8 mouse cellular contexts compared by ENCODE assay signal in genomic region chr6:88113139-88113538, GRCm38 (mm10). TPM values are rescaled to one million over a fixed set of nuclear protein-coding genes. Genes with fewer than 3 reads are reported as not detected.
A peak's percentile ranks its signal among the peaks of the same experiment; 100 is the strongest.
DNase-seq lines count a peak whose midpoint lies in the region; ATAC-seq and TF ChIP-seq lines count a peak whose summit lies in the region.

No protein-coding gene starts in this region.

- H3K27me3 ChIP-seq in embryonic facial prominence, embryonic 14.5 days (replicated peaks; ENCODE audit: control insufficient read depth, insufficient read depth, low read length), result no peaks in the 10 kb centered on the region
- no peaks in the 10 kb centered on the region for H3K27me3 ChIP-seq in lung, embryonic 16.5 days (ENCODE audit: control insufficient read depth, insufficient read depth, low read depth, low read length)

- no peak overlapping the region for H3K4me3 ChIP-seq in bone marrow, adult 2 months (replicated peaks; ENCODE audit: control insufficient read depth, low read depth, low read length)
- H3K4me3 ChIP-seq in embryonic facial prominence, embryonic 14.5 days (ENCODE audit: low read depth, low read length), result no peak overlapping the region
- no peak overlapping the region for H3K4me3 ChIP-seq in lung, embryonic 16.5 days (ENCODE audit: low read length)

- 48% methylated on average over 7 of the region's 7 CpGs for WGBS in bone marrow, adult 2 months
- WGBS in embryonic facial prominence, embryonic 14.5 days, result 21% methylated on average over 7 of the region's 7 CpGs
- WGBS in lung, embryonic 16.5 days, result 32% methylated on average over 7 of the region's 7 CpGs

- intact Hi-C loops in heart, postnatal 14 days (cut with DNase I), result loop anchor here (1.0 to 10.0 kb wide), 3 partner anchors 209 to 752 kb away; no protein-coding TSS in a partner anchor

- H3K4me1 ChIP-seq in bone marrow, adult 2 months (ENCODE audit: control insufficient read depth, insufficient read depth, low read length), result peaks cover 9% of the 10 kb centered on the region; the same call in 1 of the 2 replicates
- H3K4me1 ChIP-seq in embryonic facial prominence, embryonic 14.5 days (ENCODE audit: control insufficient read depth, insufficient read depth, low read length), result peaks cover 25% of the 10 kb centered on the region
- no peaks in the 10 kb centered on the region; the same call in 1 of the 2 replicates for H3K4me1 ChIP-seq in lung, embryonic 16.5 days (replicated peaks; ENCODE audit: control insufficient read depth, insufficient read depth, low read length)

- DNase-seq in ES-CJ7 (ENCODE audit: low read depth, low spot score), result peak; percentile 81
- peak; percentile 87 for DNase-seq in embryonic facial prominence, embryonic 14.5 days (ENCODE audit: low spot score)
- peak; percentile 62 to 78 for DNase-seq in heart, postnatal 14 days
- peak; percentile 68 for DNase-seq in layer of hippocampus, adult 11-12 months (ENCODE audit: low spot score)
- DNase-seq in retina, adult 2 months (ENCODE audit: low read depth, low spot score), result peak; percentile 34

- H3K9me3 ChIP-seq in embryonic facial prominence, embryonic 14.5 days (ENCODE audit: control insufficient read depth, low read length), result no peaks in the 10 kb centered on the region
- H3K9me3 ChIP-seq in lung, embryonic 16.5 days (ENCODE audit: control insufficient read depth, low read length), result no peaks in the 10 kb centered on the region

- no peak for TF ChIP-seq POLR2A in bone marrow, adult 2 months (IDR thresholded peaks at IDR 0.05; ENCODE audit: borderline replicate concordance, control insufficient read depth, low read depth, low read length)

- H3K4me2 ChIP-seq in embryonic facial prominence, embryonic 14.5 days (ENCODE audit: low read depth, low read length), result 0 out of 2 replicates have a peak overlapping the region, but pooled peaks have one; percentile 18
- no peak overlapping the region for H3K4me2 ChIP-seq in lung, embryonic 16.5 days (ENCODE audit: low read depth, low read length)

- peak; percentile 60 for ATAC-seq in embryonic facial prominence, embryonic 14.5 days (ENCODE audit: low read depth)
- peak; percentile 76 for ATAC-seq in lung, embryonic 16.5 days (ENCODE audit: low read depth)
- no peak for ATAC-seq in activated CD4-positive, CD25-positive, alpha-beta regulatory T cell, adult 4 months

- no peak overlapping the region for H3K27ac ChIP-seq in bone marrow, adult 2 months (ENCODE audit: control insufficient read depth, insufficient read depth, low read depth, low read length, poor library complexity)
- peak overlapping the region; percentile 80 for H3K27ac ChIP-seq in embryonic facial prominence, embryonic 14.5 days (replicated peaks; ENCODE audit: low read depth, low read length)
- no peak overlapping the region for H3K27ac ChIP-seq in lung, embryonic 16.5 days (ENCODE audit: low read length)

- peak; percentile 87 for TF ChIP-seq CTCF in bone marrow, adult 2 months (IDR thresholded peaks at IDR 0.05; ENCODE audit: control insufficient read depth, insufficient read depth, low read length)

- H3K9ac ChIP-seq in embryonic facial prominence, embryonic 14.5 days (ENCODE audit: low read depth, low read length), result peak overlapping the region; percentile 30; the same call in 1 of the 2 replicates
- H3K9ac ChIP-seq in lung, embryonic 16.5 days (ENCODE audit: low read length), result no peak overlapping the region

- H3K36me3 ChIP-seq in embryonic facial prominence, embryonic 14.5 days (ENCODE audit: control insufficient read depth, insufficient read depth, low read length), result no peaks in the 10 kb centered on the region
- H3K36me3 ChIP-seq in lung, embryonic 16.5 days (ENCODE audit: control insufficient read depth, insufficient read depth, low read length), result no peaks in the 10 kb centered on the region

RNA-seq across cellular contexts. Expression of gene Rpn1, which starts 28.9 kb away (rescaled TPM):
- polyA plus RNA-seq in bone marrow, adult 2 months (2011; ENCODE audit: insufficient read depth, insufficient read length, low replicate concordance, missing spikeins), result 32.1 and 38.7 TPM in 2 replicates
- 391 and 414 TPM in 2 replicates for polyA plus RNA-seq in embryonic facial prominence, embryonic 14.5 days (2014; fragmentation: Nextera tagmentation; extraction: Ambion mirVana)
- total RNA-seq in heart, postnatal 14 days (2021), result 100 to 1,000 TPM in 1 of 2 experiments, 10 to 100 TPM in 1; 99.5 to 107 TPM
- polyA plus RNA-seq in lung, embryonic 16.5 days (2015; fragmentation: Nextera tagmentation; extraction: Ambion mirVana), result 382 and 419 TPM in 2 replicates
- 100 to 1,000 TPM; 100 to 113 TPM for polyA plus RNA-seq in activated CD4-positive, CD25-positive, alpha-beta regulatory T cell, adult 4 months (2017; shearing (Covaris generic))

Comparison
In these comparisons a context has a peak if more than half of its experiments do, and no peak if none do; other contexts are left out.
1. DNase-seq: peak in every context shown above with its lines; median percentile 87 in embryonic facial prominence, embryonic 14.5 days; 81 in ES-CJ7; 70 in heart, postnatal 14 days; 68 in layer of hippocampus, adult 11-12 months; 34 in retina, adult 2 months.